Mouse (Mus musculus) left cerebral cortex, adult 9 months (tissue): ENCODE results near the gene Chmp4b.

ENCODE experiments used
- DNase-seq, 2 experiments: peaks; one replicate each; pipeline ENCODE4 v3.0.0; 2022; ENCODE audit warnings: low spot score in 2 of 2

Chmp4b gene

GRCm38 (mm10) chr2:154651363-154651762 is at the start of gene Chmp4b:
Gene Chmp4b (plus strand): TSS chr2:154651705.
- no peak for DNase-seq

- DNase-seq, result no peak
These were observed 48.4 kb upstream of the Chmp4b start for GRCm38 (mm10) chr2:154603007-154603637.

GRCm38 (mm10) chr2:154603638-154604153 is 47.8 kb upstream of the Chmp4b start, which contains the start of gene Pxmp4:
Gene Pxmp4 (minus strand): TSS chr2:154603708.
- peak; percentile 97 to 100 for DNase-seq

GRCm38 (mm10) chr2:154604156-154604555 is 47.3 kb upstream of the Chmp4b start:
- no peak for DNase-seq

- DNase-seq, result no peak
These were observed 44.5 kb upstream of the Chmp4b start for GRCm38 (mm10) chr2:154606965-154607364.

- DNase-seq, result no peak
These were observed 42.3 kb upstream of the Chmp4b start for GRCm38 (mm10) chr2:154609050-154609767.

- peak; percentile 71 to 90 for DNase-seq
These were observed 38.1 kb upstream of the Chmp4b start, which contains the start of the genes Zfp341 and 4930519P11Rik for GRCm38 (mm10) chr2:154613118-154614115. Gene Zfp341 (plus strand): TSS chr2:154613297. Gene 4930519P11Rik (minus strand): TSS chr2:154613437.

GRCm38 (mm10) chr2:154614841-154615576 is 36.5 kb upstream of the Chmp4b start:
- DNase-seq, result no peak

- DNase-seq, result no peak
These were observed 35.8 kb upstream of the Chmp4b start for GRCm38 (mm10) chr2:154615674-154616073.

- no peak for DNase-seq
These were observed 34.4 kb upstream of the Chmp4b start for GRCm38 (mm10) chr2:154617061-154617460.

GRCm38 (mm10) chr2:154621684-154622083 is 29.8 kb upstream of the Chmp4b start:
- DNase-seq, result no peak

GRCm38 (mm10) chr2:154624137-154624536 is 27.4 kb upstream of the Chmp4b start:
- DNase-seq, result no peak

- no peak for DNase-seq
These were observed 21.0 kb upstream of the Chmp4b start for GRCm38 (mm10) chr2:154630531-154630930.

- DNase-seq, result no peak
These were observed 19.2 kb upstream of the Chmp4b start for GRCm38 (mm10) chr2:154632203-154632780.

- DNase-seq, result no peak
These were observed 18.3 kb upstream of the Chmp4b start for GRCm38 (mm10) chr2:154633039-154633742.

GRCm38 (mm10) chr2:154633876-154634644 is 17.4 kb upstream of the Chmp4b start:
- no peak for DNase-seq

GRCm38 (mm10) chr2:154635826-154636225 is 15.7 kb upstream of the Chmp4b start:
- DNase-seq, result no peak

GRCm38 (mm10) chr2:154638521-154638920 is 13.0 kb upstream of the Chmp4b start:
- no peak for DNase-seq

GRCm38 (mm10) chr2:154639115-154639514 is 12.4 kb upstream of the Chmp4b start:
- DNase-seq, result no peak
